Mouse (Mus musculus) mouse trophoblast stem cell (cell line): ENCODE results near the gene Jpt1.
"Not testable (repeated sequence)": the region's sequence is repeated elsewhere in the genome, so short reads cannot be mapped to it uniquely, and the experiment has no call there.

Experiments
- in situ Hi-C, 2 experiments: fragments of 300-500 bp; cut with MseI, MboI; formaldehyde crosslinking; loops; 2 replicates in 1 of 2; 3 replicates in 1 of 2; pipeline ENCODE4 v1.15.1; 2025

The Jpt1 gene

DNA sequence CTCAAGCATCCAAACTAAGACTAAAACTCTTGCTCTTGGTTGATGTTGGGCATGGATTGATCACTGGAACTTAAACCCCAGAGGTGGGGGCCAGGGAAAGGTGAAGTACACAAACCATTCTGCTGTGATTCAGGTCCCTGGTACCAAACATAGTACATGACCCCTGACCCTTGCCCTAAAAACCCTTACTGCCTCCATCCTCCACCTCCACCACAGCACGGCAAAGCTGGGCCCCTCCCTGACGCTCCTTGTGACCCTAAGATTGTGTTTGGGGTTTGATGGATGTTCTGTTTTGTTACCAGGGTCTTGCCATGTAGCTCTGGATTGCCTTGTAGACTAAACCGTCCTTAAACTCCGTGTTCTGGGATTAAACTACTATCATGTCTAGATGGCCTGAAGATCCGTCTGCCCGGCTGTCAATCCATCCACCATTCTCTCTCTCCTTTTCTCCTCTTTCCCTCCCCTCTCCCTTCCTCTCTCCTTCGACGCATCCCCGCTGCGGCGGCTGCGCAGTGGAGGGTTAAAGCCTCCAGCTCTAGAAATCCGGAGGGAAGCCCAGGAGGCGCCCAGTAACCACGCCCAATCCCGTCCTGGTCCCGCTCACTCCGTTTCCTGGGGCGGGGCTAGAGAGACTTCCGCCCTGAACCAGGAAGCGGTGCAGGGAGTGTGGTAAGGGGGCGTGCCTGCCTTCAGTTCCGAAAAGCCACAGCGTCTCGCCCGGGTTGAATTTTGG lies 39.0 kb downstream of the Jpt1 start, which contains the start of gene Armc7:
TSS of gene Armc7 (plus strand) at position 643 of the 733 bp plus-strand sequence.
- in situ Hi-C loops, result no loop called here

DNA sequence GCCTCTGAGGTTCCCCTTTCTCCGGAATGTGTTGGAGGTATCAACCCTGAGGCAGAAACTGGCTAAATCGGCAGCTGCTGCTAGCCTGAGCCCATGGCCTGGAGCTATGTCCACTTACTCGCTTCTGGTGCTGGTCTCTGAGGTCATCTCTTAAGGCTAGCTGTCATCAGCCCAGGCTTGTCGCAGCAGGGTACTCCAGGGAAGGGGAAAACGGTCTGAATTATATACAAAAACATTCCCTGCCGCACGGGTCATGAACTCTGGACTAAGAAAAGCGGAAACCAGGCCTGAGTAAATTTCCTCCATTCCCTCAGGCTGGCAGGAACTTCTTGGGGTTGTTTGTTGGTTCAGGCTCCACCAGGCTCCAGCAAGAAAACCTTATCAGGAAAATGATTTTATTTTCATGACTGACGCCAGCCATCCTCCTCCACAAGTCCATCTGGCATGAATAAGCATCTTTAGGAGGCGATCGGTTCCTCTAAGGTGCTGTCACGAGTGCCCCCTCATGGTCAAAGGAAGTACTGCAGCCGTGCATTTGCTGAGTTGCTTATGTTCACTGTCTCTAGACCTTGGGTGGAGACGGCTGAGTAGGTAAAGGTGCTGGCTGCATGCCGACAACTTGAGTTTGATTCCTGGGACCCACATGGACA lies 40.4 kb downstream of the Jpt1 start:
- in situ Hi-C loops, result no loop called here

DNA sequence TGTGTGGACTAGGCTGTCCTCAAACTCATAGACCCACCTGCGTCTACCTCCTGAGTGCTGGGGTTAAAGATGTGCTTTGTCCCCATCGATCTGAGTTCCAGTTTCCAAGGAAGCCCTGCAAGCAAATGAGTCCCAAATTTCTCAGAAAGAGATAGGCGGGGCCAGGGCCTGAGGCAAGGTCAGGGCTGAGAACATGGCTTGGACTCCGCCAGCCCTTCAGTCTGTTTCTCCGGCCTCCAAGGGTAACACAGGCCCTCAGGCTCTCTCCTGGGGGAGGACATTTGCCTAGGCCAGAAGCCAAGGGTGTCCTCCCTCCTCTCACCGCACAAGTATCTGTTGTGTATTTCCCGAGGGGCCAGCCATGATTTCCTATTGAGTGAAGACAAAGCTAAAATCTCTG lies 42.0 kb downstream of the Jpt1 start:
- in situ Hi-C loops, result no loop called here

DNA sequence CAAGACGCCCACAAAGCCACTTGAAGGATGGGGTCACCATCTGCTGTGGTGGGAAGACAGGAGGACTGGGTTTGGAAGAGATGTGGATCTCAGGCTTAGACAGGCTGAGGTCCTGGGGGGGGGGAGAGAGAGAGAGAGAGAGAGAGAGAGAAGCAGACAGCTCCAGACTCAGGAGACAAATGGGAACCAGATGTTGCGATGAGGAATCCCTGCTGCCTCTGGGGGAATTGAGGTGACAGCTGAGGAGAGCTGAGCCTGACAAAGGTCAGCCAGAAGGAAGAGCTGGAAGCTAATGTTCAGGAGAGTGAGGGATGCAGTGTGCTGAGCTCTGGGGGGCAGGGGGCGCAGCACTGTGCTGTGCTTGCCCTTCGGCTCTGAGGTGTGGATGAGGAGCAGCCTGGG lies 47.0 kb downstream of the Jpt1 start:
- in situ Hi-C loops, result no loop called here

DNA sequence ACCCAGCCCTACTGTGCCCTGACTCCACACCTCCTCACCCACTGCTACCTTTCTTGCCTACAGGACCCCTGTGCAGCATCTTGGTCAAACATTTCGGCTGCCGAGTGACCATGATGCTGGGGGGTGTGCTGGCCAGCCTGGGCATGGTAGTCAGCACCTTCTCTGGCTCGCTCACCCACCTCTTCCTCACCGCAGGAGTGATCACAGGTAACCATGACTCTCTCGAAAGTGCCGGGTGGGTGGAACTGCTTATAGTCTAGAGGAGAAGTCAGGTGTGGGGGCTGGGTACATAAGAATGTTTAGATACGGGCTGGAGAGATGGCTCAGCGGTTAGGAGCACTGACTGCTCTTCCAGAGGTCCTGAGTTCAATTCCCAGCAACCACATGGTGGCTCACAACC lies 49.3 kb downstream of the Jpt1 start:
- in situ Hi-C loops, result no loop called here

DNA sequence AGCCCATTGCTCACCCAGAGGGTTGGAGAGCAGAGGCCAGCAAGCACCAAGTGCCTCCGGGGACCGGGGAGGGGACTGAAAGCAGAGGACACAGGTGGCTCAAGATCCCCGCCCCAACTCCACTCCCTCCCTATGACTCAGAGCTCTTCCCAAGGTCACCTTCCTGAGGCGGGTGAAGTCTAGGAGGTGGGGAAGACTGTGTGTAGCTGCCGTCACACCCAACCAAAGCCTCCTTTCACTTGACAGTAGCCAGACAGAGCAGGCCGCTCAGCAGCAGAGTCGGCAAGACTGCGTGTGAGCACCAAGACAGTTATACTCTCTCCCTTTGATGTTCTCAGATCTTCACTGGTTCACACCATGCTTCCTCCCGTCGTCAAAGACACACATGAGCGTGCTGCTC lies 50.8 kb downstream of the Jpt1 start:
- in situ Hi-C loops, result no loop called here

DNA sequence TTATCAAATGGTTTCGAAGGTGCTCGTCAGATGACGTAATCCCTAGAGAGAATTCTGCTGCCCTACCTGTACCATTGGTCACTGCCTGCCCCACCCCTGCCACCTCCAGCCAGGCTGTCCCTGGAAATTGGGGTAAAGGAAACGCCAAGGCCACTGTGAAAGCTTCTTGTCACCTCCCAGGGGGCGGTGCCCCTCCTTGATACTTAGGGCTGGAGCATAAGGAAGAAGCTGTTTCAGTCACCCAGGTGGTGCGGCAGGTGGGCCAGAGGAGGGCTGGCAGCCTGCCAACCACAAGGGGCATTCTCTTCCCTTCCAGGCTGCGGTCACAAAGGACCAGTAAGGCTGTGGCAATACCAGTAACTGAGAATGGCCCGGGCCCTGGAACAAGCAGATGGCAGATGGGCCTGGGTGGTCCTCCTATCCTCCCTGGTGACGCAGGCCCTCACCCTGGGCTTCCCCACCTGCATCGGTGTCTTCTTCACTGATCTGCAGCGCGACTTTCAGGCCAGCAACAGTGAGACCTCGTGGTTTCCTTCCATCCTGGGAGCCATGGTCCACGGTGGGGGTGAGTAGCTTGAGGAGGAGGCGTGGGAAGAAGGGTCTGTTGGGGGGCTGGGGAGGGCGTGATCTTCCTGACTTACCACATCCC lies 51.8 kb downstream of the Jpt1 start, which contains the start of gene Slc16a5:
TSS of gene Slc16a5 (plus strand) at position 232 of the 649 bp plus-strand sequence.
- in situ Hi-C loops, result no loop called here

DNA sequence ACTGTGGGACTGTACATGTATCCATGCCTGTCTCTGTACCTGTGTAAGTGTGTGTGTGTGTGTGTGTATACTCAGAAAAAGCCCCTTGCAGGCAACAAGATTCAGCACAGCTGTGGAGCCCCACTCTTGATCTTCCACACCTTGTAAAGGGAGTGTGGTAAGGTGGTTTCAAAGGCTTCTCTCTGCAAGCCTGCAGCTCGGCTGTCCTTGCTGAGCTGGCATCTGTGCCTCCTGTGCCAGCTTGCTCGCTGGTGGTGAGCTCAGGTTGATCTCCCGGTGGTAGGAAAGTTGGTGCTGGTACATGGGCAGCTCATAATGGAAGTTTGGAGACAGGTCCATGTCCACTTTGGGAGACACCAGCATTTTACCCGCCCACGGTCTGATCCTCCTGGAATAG lies 52.3 kb downstream of the Jpt1 start:
- in situ Hi-C loops, result no loop called here

DNA sequence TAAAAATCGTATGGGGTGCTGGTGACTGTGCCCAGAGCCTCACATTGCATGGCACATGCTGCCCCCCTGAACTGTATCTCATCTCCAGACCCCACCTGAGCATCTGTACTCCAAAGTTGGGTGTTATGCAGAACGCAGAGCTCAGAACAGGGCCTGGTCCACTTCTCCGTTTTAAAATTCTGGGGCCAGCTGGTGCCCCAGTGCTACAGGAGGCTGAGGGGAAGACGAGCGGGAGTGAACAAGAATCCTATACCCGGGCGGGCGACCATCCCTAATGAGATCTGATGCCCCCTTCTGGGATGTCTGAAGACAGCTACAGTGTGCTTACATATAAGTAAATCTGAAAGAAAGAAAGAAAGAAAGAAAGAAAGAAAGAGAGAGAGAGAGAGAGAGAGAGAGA lies 53.2 kb downstream of the Jpt1 start:
- in situ Hi-C loops, result no loop called here

DNA sequence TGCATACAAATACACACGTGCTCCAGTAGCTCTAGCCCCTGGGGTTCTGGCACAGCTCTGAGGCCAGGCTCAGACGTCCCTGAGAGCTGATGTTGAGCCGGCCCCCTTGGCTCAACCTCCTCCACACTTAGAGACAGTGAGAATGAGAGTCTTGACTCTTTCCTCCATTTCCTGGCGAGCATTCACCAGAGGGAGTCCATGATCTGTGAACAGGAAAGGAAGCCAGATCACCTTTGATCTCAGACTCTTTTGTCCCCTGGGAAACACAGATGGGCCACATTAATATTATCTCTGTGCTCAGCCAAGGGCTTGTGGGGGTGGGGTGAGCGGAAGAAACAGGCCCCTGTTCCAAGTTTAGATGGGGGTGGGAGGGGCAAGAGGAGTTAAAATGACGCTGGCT lies 56.8 kb downstream of the Jpt1 start:
- in situ Hi-C loops, result no loop called here

DNA sequence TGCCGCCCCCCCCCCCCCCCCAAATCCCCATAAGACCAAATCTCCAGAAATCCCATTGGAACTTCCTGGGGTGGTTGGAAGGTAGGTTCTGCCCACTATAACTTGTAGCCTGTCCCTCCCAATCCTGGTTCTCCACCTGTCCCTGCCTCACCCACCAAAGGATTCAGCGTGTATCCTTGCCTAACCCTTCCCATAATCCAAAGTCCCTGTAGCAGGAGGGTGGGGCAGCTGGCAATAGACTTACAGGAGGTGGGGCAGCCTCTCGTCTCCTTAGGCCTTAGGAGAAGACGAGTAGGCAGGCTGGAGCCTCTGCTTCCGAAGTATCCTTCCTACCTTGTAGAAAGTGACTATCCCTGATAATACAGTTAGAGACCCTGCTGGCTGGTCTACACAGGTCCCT lies 58.0 kb downstream of the Jpt1 start:
- in situ Hi-C loops, result no loop called here

DNA sequence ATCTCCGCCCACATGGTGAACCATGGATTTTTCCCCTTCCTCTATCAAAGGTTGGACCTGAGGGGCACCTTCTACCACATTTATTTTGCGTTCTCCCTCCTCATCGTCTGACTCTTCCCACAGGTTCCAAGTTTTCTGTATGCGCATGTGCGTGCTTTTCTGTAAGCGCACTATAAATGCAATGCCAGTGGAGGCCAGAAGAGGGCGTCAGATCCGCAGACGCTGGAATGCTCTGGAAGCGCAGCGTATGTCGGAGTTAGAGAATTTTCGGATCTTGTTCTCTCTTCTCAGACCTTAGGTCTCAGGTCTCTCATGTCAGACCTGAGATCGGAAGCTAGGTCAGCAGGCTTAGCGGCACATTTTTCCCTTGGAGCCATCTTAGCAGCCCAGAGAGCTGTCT lies 58.6 kb downstream of the Jpt1 start:
- in situ Hi-C loops, result no loop called here

DNA sequence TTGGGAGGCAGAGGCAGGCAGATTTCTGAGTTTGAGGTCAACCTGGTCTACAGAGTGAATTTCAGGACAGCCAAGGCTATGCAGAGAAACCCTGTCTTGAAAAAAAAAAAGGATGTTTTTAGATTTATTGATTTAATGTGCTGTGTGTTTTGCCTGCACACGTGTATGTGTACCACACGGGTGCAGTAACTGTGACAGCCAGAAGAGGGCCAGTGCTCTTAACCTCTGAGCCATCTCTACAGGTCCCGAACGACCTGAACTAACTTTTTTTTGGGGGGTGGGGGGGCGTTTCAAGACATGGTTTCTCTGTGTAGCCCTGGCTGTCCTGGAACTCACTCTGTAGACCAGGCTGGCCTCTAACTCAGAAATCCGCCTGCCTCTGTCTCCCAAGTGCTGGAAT lies 59.4 kb downstream of the Jpt1 start:
- in situ Hi-C loops, result not testable (repeated sequence)

DNA sequence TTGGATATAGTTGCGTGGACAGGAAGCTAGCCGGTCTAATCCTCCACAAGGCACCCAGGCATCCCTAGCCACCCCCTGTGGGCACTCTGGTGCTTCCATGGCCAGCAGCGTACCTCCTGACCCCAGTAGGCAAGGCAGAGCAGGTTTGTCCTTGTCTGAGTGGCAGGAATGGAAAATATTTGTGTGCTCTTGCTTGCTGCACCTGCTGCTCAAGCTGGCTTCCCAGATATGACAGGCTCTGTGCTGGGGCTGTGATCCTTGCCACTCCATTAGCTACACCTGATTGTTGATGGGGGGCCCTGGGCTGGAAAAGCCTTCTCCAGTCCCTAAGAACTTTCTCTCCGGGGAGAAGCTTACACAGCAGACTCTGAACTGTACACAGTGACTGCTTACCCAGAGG lies 60.9 kb downstream of the Jpt1 start:
- in situ Hi-C loops, result no loop called here

DNA sequence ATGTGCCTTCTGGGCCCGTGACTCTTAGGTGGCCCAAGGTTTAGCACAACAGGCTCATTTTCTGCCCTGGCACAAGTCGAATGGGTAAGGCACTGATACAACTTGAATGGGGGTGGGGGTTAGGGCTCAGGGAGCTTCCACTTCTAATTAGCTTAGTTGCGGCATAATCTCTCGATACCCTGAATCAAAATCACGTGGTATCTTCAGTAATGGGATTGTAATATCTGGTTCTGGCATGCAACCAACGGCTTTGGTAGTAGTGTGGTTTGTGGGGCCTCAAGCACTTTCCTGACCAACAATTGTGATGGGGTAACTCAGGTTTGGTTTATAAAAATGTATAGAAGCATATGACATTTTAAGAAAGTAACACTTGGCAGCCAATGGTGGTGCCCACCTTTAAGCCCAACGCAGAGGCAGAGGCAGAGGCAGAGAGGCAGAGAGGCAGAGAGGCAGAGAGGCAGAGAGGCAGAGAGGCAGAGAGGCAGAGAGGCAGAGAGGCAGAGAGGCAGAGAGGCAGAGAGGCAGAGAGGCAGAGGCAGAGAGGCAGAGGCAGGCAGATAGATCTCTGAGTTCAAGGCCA lies 61.8 kb downstream of the Jpt1 start:
- in situ Hi-C loops, result no loop called here

DNA sequence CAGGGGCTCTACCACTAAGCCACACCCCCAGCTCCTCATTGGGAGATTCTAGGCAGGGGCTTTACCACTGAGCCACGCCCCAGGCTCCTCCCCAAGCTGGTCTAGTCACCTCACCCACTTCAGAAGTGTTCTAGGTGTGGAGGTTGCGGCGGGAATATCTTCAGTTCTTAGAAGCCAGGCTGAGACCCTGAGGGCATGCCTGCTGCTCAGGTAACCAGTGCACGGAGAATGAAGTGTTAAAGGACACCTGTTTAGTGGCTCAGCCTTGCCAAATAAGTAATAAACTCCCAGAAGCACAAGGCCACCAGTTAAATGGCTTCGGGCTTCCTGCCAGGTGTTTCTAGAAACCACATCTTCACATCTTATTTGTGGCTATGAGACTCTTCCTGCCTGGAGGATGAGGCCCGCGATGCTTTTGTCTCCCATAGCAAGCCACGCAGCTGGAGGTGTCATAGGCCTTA lies 62.4 kb downstream of the Jpt1 start:
- in situ Hi-C loops, result no loop called here

DNA sequence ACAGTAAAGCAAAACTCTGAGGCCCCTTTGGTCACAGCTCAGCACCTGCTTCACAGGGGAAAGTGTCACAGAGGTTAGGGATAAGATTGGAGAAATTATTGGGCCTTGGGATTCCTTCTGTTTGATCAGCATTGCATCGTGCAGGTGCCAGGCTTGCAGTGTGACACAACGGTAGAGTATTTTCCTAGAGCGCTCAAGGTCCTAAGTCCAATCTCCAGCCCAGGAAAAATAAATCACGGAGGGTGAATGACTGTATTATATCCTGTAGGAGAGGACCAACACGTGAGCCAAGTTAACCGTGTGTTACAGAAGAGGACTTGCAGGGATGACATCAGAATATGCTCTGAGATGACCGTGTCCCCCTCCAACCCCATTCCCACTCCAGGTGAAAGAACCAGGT lies 64.0 kb downstream of the Jpt1 start:
- in situ Hi-C loops, result no loop called here

DNA sequence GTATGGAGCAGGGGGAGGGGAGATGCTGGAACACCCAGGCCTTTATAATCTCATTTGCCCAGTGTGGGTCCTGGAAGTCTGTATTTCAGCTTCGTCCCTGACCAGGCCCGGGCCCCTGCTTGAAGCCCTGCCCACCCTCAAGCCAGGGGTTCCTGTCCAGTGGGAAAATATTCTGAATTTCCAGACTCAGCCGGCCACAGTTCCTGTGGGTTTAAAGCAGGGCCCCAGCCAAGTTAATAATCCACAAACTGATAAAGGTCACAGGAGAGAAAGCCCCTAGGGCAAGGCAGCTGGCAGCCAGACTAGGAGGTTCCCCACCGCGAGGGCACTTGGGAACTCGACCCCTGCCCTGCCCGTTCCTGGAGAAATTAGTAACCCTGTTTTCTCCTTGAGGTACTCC lies 65.2 kb downstream of the Jpt1 start:
- in situ Hi-C loops, result no loop called here

DNA sequence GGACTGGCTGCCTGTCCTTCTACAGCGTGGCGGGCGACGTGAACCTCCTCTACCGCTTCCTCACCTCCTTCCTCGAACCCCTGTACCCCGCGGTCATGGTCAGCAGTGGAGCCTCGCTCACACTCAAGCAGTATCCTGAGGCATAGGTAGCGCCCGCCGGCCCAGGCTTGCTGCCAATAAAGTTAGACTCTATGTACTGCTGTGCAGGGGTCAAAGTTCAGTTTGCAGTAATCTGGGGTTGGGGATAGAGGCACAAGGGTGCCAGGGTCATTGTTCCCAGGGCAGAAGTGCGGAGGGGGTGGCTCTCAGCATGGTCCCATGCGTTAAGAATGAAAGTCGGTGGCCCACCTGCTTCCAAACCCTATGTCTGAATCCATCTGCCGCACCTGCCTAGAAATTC lies 66.1 kb downstream of the Jpt1 start:
- in situ Hi-C loops, result no loop called here
